Mouse (Mus musculus) brain, embryonic 14.5 days (tissue): ENCODE results near the gene B4galt4. TPM values are rescaled to one million over a fixed set of nuclear protein-coding genes. Genes with fewer than 3 reads are reported as not detected.
"Not testable (repeated sequence)": the region's sequence is repeated elsewhere in the genome, so short reads cannot be mapped to it uniquely, and the experiment has no call there.

Source experiments
- DNase-seq: peaks from one replicate; pipeline ENCODE4 v3.0.0-alpha.2; 2011; ENCODE audit warnings: low read depth
- CTCF ChIP-seq: fragments of 200-500 bp; IDR thresholded peaks from 2 replicates; pipeline ENCODE4 v1.5.1; 2012; ENCODE audit warnings: inconsistent platforms, mild to moderate bottlenecking, moderate library complexity, borderline replicate concordance; ENCODE audit not compliant: insufficient read depth, insufficient read length; ENCODE audit errors: extremely low read depth
- POLR2A ChIP-seq: fragments of 200-500 bp; IDR thresholded peaks from 2 replicates; pipeline ENCODE4 v1.6.1; 2012; ENCODE audit warnings: mild to moderate bottlenecking, inconsistent platforms, borderline replicate concordance; ENCODE audit not compliant: poor library complexity, insufficient read depth, insufficient read length, severe bottlenecking; ENCODE audit errors: extremely low read depth
- polyA plus RNA-seq: library from polyadenylated mRNA; depleted of rRNA; stranded (reverse); fragments of >200 nt; gene quantifications from 2 replicates; pipeline ENCODE4 v1.2.3, GENCODE M21; 2012; rRNA removed

The B4galt4 gene
- polyA plus RNA-seq, 1 experiment = 18.8 TPM

- peak; percentile 31 for DNase-seq
- TF ChIP-seq POLR2A (no peak), CTCF (no peak)
Observed at GRCm38 (mm10) chr16:38782524-38783067, 40.5 kb downstream of the B4galt4 start.

- TF ChIP-seq POLR2A (no peak), CTCF (no peak)
Observed at GRCm38 (mm10) chr16:38785301-38785700, 43.2 kb downstream of the B4galt4 start.

GRCm38 (mm10) chr16:38789016-38789415 lies 47.0 kb downstream of the B4galt4 start:
- no peak for TF ChIP-seq CTCF
- no peak for TF ChIP-seq POLR2A
- no peak for DNase-seq

More at GRCm38 (mm10) chr16:38785301-38785700, 43.2 kb downstream of the B4galt4 start:
- no peak for DNase-seq

GRCm38 (mm10) chr16:38789966-38790365 lies 47.9 kb downstream of the B4galt4 start:
- no peak for TF ChIP-seq POLR2A
- DNase-seq = no peak

GRCm38 (mm10) chr16:38793120-38793519 lies 51.1 kb downstream of the B4galt4 start:
- no peak for TF ChIP-seq POLR2A
- no peak for TF ChIP-seq CTCF
- no peak for DNase-seq

GRCm38 (mm10) chr16:38798957-38799450 lies 56.9 kb downstream of the B4galt4 start:
- TF ChIP-seq POLR2A = no peak
- no peak for TF ChIP-seq CTCF
- no peak for DNase-seq

GRCm38 (mm10) chr16:38800091-38800490 lies 58.0 kb downstream of the B4galt4 start, which contains the start of gene Upk1b:
Gene Upk1b (minus strand): TSS chr16:38800328.
- peak; percentile 15 for DNase-seq

GRCm38 (mm10) chr16:38807796-38808195 lies 65.7 kb downstream of the B4galt4 start:
- not testable (repeated sequence) for DNase-seq

More at GRCm38 (mm10) chr16:38800091-38800490, 58.0 kb downstream of the B4galt4 start, which contains the start of gene Upk1b:
- TF ChIP-seq CTCF = no peak
- no peak for TF ChIP-seq POLR2A

GRCm38 (mm10) chr16:38810196-38810595 lies 68.1 kb downstream of the B4galt4 start:
- DNase-seq = no peak

GRCm38 (mm10) chr16:38812521-38812920 lies 70.5 kb downstream of the B4galt4 start:
- peak; percentile 79 for DNase-seq
- TF ChIP-seq POLR2A (no peak), CTCF (peak; percentile 75)

More at GRCm38 (mm10) chr16:38810196-38810595, 68.1 kb downstream of the B4galt4 start:
- TF ChIP-seq POLR2A (no peak), CTCF (no peak)

Other genes with a start within 250 kb of the B4galt4 start
- 18.5 and 19.1 TPM in 2 replicates for gene Timmdc1, start 219.6 kb upstream of the B4galt4 start, polyA plus RNA-seq
- gene Poglut1, start 192.0 kb upstream of the B4galt4 start, polyA plus RNA-seq = 60.4 and 66.6 TPM in 2 replicates
- gene Tmem39a, start 183.6 kb upstream of the B4galt4 start, polyA plus RNA-seq = 86.0 and 112 TPM in 2 replicates
- 3.2 and 7.0 TPM in 2 replicates for gene Arhgap31, start 29.0 kb upstream of the B4galt4 start, polyA plus RNA-seq
- gene Upk1b, start 58.1 kb downstream of the B4galt4 start, polyA plus RNA-seq = 1.3 and 2.7 TPM in 2 replicates
- not detected in 2 replicates for gene 4930435E12Rik, start 86.5 kb downstream of the B4galt4 start, polyA plus RNA-seq
- 6.4 and 8.1 TPM in 2 replicates for gene Igsf11, start 150.4 kb downstream of the B4galt4 start, polyA plus RNA-seq